8 mouse cellular contexts compared by ENCODE assay signal in the genomic region with DNA sequence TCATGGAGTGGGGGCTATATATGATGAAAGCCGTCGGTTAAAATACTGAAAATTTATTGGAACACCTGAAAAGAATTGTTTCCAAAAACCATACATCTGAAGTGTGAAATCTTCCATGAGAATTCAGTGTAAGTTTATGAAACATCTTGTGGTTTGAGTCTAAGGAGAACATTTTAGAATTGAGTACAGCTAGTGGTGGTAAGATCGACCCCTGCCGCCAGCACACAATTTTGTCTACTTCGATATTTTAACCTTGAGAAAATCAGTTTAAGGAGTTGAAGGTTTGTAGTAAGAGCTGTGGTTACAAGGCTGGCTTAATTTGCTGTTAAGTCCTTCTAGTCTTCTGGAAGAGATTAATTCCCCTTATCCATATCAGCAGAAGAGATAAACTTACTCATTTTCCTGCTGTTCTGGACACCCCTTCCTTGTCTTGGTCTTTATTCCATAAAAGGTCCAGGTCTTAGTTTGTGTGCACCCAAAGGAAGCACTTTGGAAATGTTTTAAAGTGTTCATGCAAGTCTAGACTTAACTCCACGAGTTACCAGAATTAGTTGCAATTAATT. TPM values are rescaled to one million over a fixed set of nuclear protein-coding genes. Genes with fewer than 3 reads are reported as not detected.
DNase-seq lines count a peak whose midpoint lies in the region; ATAC-seq and TF ChIP-seq lines count a peak whose summit lies in the region.

No protein-coding gene starts in this region.

- no peaks in the 10 kb centered on the region for H3K36me3 ChIP-seq in liver, adult 2 months (ENCODE audit: control insufficient read depth, insufficient read depth, low read length)
- H3K36me3 ChIP-seq in hindbrain, embryonic 14.5 days (replicated peaks; ENCODE audit: control insufficient read depth, insufficient read depth) = no peaks in the 10 kb centered on the region
- H3K36me3 ChIP-seq in midbrain, postnatal 0 days (ENCODE audit: insufficient read depth, low read length) = no peaks in the 10 kb centered on the region

- peaks cover 9% of the 10 kb centered on the region; the same call in 1 of the 2 replicates for H3K4me1 ChIP-seq in liver, adult 2 months (ENCODE audit: control insufficient read depth, insufficient read depth, low read length)
- H3K4me1 ChIP-seq in bone marrow macrophage, adult 2 months (ENCODE audit: control insufficient read depth, insufficient read depth, low read length) = peaks cover 13% of the 10 kb centered on the region
- peaks cover 28% of the 10 kb centered on the region for H3K4me1 ChIP-seq in hindbrain, embryonic 14.5 days (replicated peaks; ENCODE audit: control insufficient read depth, insufficient read depth, low read length)
- H3K4me1 ChIP-seq in midbrain, postnatal 0 days (ENCODE audit: insufficient read depth, low read length) = no peaks in the 10 kb centered on the region

- no peak for ATAC-seq in hindbrain, embryonic 14.5 days (ENCODE audit: low FRiP score)
- ATAC-seq in midbrain, postnatal 0 days (ENCODE audit: low FRiP score) = no peak

- no peak overlapping the region for H3K27ac ChIP-seq in liver, adult 2 months (replicated peaks; ENCODE audit: insufficient read depth, low read depth, low read length)
- H3K27ac ChIP-seq in bone marrow macrophage, adult 2 months (ENCODE audit: insufficient read depth, low read depth, low read length) = no peak overlapping the region
- no peak overlapping the region for H3K27ac ChIP-seq in hindbrain, embryonic 14.5 days
- no peak overlapping the region for H3K27ac ChIP-seq in midbrain, postnatal 0 days (ENCODE audit: low read depth, low read length)

- H3K79me2 ChIP-seq in liver, adult 2 months (ENCODE audit: control insufficient read depth, insufficient read depth, low read length) = peaks cover 7% of the 10 kb centered on the region

- H3K4me3 ChIP-seq in liver, adult 2 months (ENCODE audit: insufficient read depth, low read depth, low read length) = peak overlapping the region; percentile 86
- H3K4me3 ChIP-seq in bone marrow macrophage, adult 2 months (ENCODE audit: insufficient read depth, low read length) = peak overlapping the region; percentile 98
- H3K4me3 ChIP-seq in hindbrain, embryonic 14.5 days (replicated peaks; ENCODE audit: low read length) = peak overlapping the region; percentile 81
- peak overlapping the region; percentile 96 for H3K4me3 ChIP-seq in midbrain, postnatal 0 days (ENCODE audit: low read depth, low read length)

- no peak for DNase-seq in liver, adult 2 months (ENCODE audit: extremely low read depth, low read depth, low spot score)
- DNase-seq in liver = no peak
- no peak for DNase-seq in hindbrain, embryonic 14.5 days (ENCODE audit: low spot score)
- peak; percentile 19 for DNase-seq in midbrain, postnatal 0 days (ENCODE audit: low spot score)
- DNase-seq in right cerebral cortex, postnatal 25 days = no peak
- no peak for DNase-seq in ovary, postnatal 10 days (ENCODE audit: low spot score)
- no peak for DNase-seq in adrenal gland, postnatal 4 days (ENCODE audit: low spot score in 2 of 2)

- H3K9me3 ChIP-seq in hindbrain, embryonic 14.5 days (ENCODE audit: control insufficient read depth, low read length) = no peaks in the 10 kb centered on the region
- H3K9me3 ChIP-seq in midbrain, postnatal 0 days (ENCODE audit: low read length) = no peaks in the 10 kb centered on the region

- no peak for TF ChIP-seq POLR2A in liver, adult 2 months (IDR thresholded peaks at IDR 0.05; ENCODE audit: extremely low read depth, insufficient read depth, low read length)
- no peak for TF ChIP-seq POLR2A in bone marrow macrophage, adult 2 months (IDR thresholded peaks at IDR 0.05; ENCODE audit: borderline replicate concordance, low read depth, low read length)

- WGBS in liver, adult 2 months = 2% methylated on average over 6 of the region's 6 CpGs
- WGBS in hindbrain, embryonic 14.5 days = 4% methylated on average over 6 of the region's 6 CpGs
- WGBS in midbrain, postnatal 0 days = 3% methylated on average over 6 of the region's 6 CpGs

- H3K4me2 ChIP-seq in hindbrain, embryonic 14.5 days (replicated peaks) = peak overlapping the region; percentile 80
- peak overlapping the region; percentile 72 for H3K4me2 ChIP-seq in midbrain, postnatal 0 days (ENCODE audit: low read depth, low read length, poor library complexity, severe bottlenecking)

- no peak for TF ChIP-seq CTCF in liver, adult 2 months (IDR thresholded peaks at IDR 0.05; ENCODE audit: low read depth, low read length)
- TF ChIP-seq CTCF in bone marrow macrophage, adult 2 months (IDR thresholded peaks at IDR 0.05; ENCODE audit: low read depth, low read length) = no peak
- TF ChIP-seq CTCF in midbrain, postnatal 0 days (IDR thresholded peaks at IDR 0.05) = peak; percentile 48

- no peaks in the 10 kb centered on the region for H3K27me3 ChIP-seq in liver, adult 2 months (ENCODE audit: control insufficient read depth, insufficient read depth, low read length)
- no peaks in the 10 kb centered on the region for H3K27me3 ChIP-seq in hindbrain, embryonic 14.5 days (ENCODE audit: control insufficient read depth, insufficient read depth, low read length)
- H3K27me3 ChIP-seq in midbrain, postnatal 0 days (ENCODE audit: insufficient read depth, low read length) = no peaks in the 10 kb centered on the region

- peak overlapping the region; percentile 40 for H3K9ac ChIP-seq in liver, adult 2 months (ENCODE audit: low read depth, low read length)
- H3K9ac ChIP-seq in hindbrain, embryonic 14.5 days = peak overlapping the region; percentile 92
- peak overlapping the region; percentile 98 for H3K9ac ChIP-seq in midbrain, postnatal 0 days (replicated peaks; ENCODE audit: low read length, poor library complexity, severe bottlenecking)

RNA-seq across cellular contexts. Expression of a gene that starts 7.9 kb away (rescaled TPM):
- total RNA-seq in liver, adult 2 months (2014; rRNA removed) = 32.5 and 37.4 TPM in 2 replicates
- polyA plus RNA-seq in liver, adult 2 months (2012; rRNA removed) = 5.7 and 9.7 TPM in 2 replicates
- polyA plus RNA-seq in bone marrow macrophage, adult 2 months (2012; ENCODE audit: insufficient read depth, insufficient read length, missing spikeins) = 54.7 and 61.0 TPM in 2 replicates
- 103 and 113 TPM in 2 replicates for polyA plus RNA-seq in hindbrain, embryonic 14.5 days (2014; fragmentation: Nextera tagmentation; extraction: Ambion mirVana)
- total RNA-seq in midbrain, postnatal 0 days (2014; rRNA removed) = 104 and 119 TPM in 2 replicates
- 55.9 and 62.6 TPM in 2 replicates for polyA plus RNA-seq in midbrain, postnatal 0 days (2015; fragmentation: Nextera tagmentation; extraction: Ambion mirVana)
- total RNA-seq in adrenal gland, postnatal 4 days (2021) = 10 to 100 TPM; 74.4 to 77.5 TPM

RNA-seq across cellular contexts. Expression of a gene that starts 28.4 kb away (rescaled TPM):
- total RNA-seq in liver, adult 2 months (2014; rRNA removed) = not detected in 2 replicates
- not detected in 2 replicates for polyA plus RNA-seq in liver, adult 2 months (2012; rRNA removed)
- polyA plus RNA-seq in bone marrow macrophage, adult 2 months (2012; ENCODE audit: insufficient read depth, insufficient read length, missing spikeins) = 6.1 and 7.1 TPM in 2 replicates
- polyA plus RNA-seq in hindbrain, embryonic 14.5 days (2014; fragmentation: Nextera tagmentation; extraction: Ambion mirVana) = 17.4 and 17.6 TPM in 2 replicates
- not detected in 2 replicates for total RNA-seq in midbrain, postnatal 0 days (2014; rRNA removed)
- 14.7 and 15.7 TPM in 2 replicates for polyA plus RNA-seq in midbrain, postnatal 0 days (2015; fragmentation: Nextera tagmentation; extraction: Ambion mirVana)
- 1 to 10 TPM; 4.9 to 8.1 TPM for total RNA-seq in adrenal gland, postnatal 4 days (2021)

RNA-seq across cellular contexts. Expression of a gene that starts 55.2 kb away (rescaled TPM):
- total RNA-seq in liver, adult 2 months (2014; rRNA removed) = 3.0 and 4.4 TPM in 2 replicates
- polyA plus RNA-seq in liver, adult 2 months (2012; rRNA removed) = 5.4 and 6.0 TPM in 2 replicates
- 13.8 and 22.8 TPM in 2 replicates for polyA plus RNA-seq in bone marrow macrophage, adult 2 months (2012; ENCODE audit: insufficient read depth, insufficient read length, missing spikeins)
- polyA plus RNA-seq in hindbrain, embryonic 14.5 days (2014; fragmentation: Nextera tagmentation; extraction: Ambion mirVana) = 34.9 and 37.1 TPM in 2 replicates
- total RNA-seq in midbrain, postnatal 0 days (2014; rRNA removed) = 13.4 and 22.0 TPM in 2 replicates
- polyA plus RNA-seq in midbrain, postnatal 0 days (2015; fragmentation: Nextera tagmentation; extraction: Ambion mirVana) = 21.7 and 23.4 TPM in 2 replicates
- 10 to 100 TPM; 17.0 to 18.8 TPM for total RNA-seq in adrenal gland, postnatal 4 days (2021)

Comparison
In these comparisons a context has a peak if more than half of its experiments do, and no peak if none do; other contexts are left out.
1. H3K9ac ChIP-seq: peak in every context shown above with its lines; median percentile 98 in midbrain, postnatal 0 days; 92 in hindbrain, embryonic 14.5 days; 40 in liver, adult 2 months.